Mouse (Mus musculus) intestine, postnatal 0 days (tissue): ENCODE results near the gene 5730522E02Rik. TPM values are rescaled to one million over a fixed set of nuclear protein-coding genes. Genes with fewer than 3 reads are reported as not detected.

Source experiments
- ATAC-seq: fragments of 200-750 bp; cut with Nextera tagmentation; 2 replicates; pipeline ENCODE4 v1.8.0; 2017; ENCODE audit warnings: mild to moderate bottlenecking, moderate TSS enrichment, moderate library complexity
- H3K27ac ChIP-seq: fragments of 300-500 bp; sonication (generic); 2 replicates; pipeline ENCODE4 v1.5.1; 2014; ENCODE audit warnings: mild to moderate bottlenecking, low read depth, low read length, moderate library complexity
- H3K27me3 ChIP-seq: fragments of 300-500 bp; sonication (generic); replicated peaks from 2 replicates; pipeline ENCODE4 v1.6.1; 2014; ENCODE audit warnings: low read length, mixed read lengths; ENCODE audit not compliant: control insufficient read depth, insufficient read depth
- H3K36me3 ChIP-seq: fragments of 300-500 bp; sonication (generic); 2 replicates; pipeline ENCODE4 v1.6.1; 2014; ENCODE audit warnings: mild to moderate bottlenecking, moderate library complexity; ENCODE audit not compliant: control insufficient read depth, insufficient read depth
- H3K4me1 ChIP-seq: fragments of 300-500 bp; sonication (generic); replicated peaks from 2 replicates; pipeline ENCODE4 v1.6.1; 2014; ENCODE audit warnings: antibody characterized with exemption, low read length, mixed read lengths; ENCODE audit not compliant: control insufficient read depth, insufficient read depth
- H3K4me2 ChIP-seq: fragments of 300-500 bp; sonication (generic); replicated peaks from 2 replicates; pipeline ENCODE4 v1.6.1; 2014; ENCODE audit warnings: low read depth, mild to moderate bottlenecking, moderate library complexity
- H3K4me3 ChIP-seq: fragments of 300-500 bp; sonication (generic); 2 replicates; pipeline ENCODE4 v1.5.1; 2014; ENCODE audit warnings: low read depth, low read length
- H3K9ac ChIP-seq: fragments of 300-500 bp; sonication (generic); 2 replicates; pipeline ENCODE4 v1.6.1; 2014; ENCODE audit warnings: mild to moderate bottlenecking, low read depth, low read length
- H3K9me3 ChIP-seq: fragments of 300-500 bp; sonication (generic); 2 replicates; pipeline ENCODE4 v1.6.1; 2016; ENCODE audit warnings: mixed run types; ENCODE audit not compliant: control insufficient read depth
- CTCF ChIP-seq: sonication (generic); IDR thresholded peaks from 2 replicates; pipeline ENCODE4 v1.5.1; 2016; ENCODE audit warnings: low read depth, mild to moderate bottlenecking, control low read depth, antibody characterized with exemption, moderate library complexity
- WGBS: fragments of 180-500 bp; shearing (Covaris S2); extraction: QIAGEN DNeasy Blood & Tissue Kit; methylation state at CpG from one replicate; pipeline ENCODE4 v1.1.7; 2014; 5-methylcytosine and 5-hydroxymethylcytosine counted together
- polyA plus RNA-seq: library from polyadenylated mRNA; unstranded; fragments of >200 nt; fragmentation: Nextera tagmentation; extraction: Ambion mirVana; gene quantifications from 2 replicates; pipeline ENCODE4 v1.2.1, GENCODE M21; 2015

Gene 5730522E02Rik
- polyA plus RNA-seq, 1 experiment from 2014 or later: 0.77 TPM

GRCm38 (mm10) chr11:25595303-25595702 is 615.3 kb downstream of the 5730522E02Rik start:
- no peaks in the 10 kb centered on the region for H3K36me3 ChIP-seq
- H3K4me3 ChIP-seq: no peak overlapping the region
- H3K9ac ChIP-seq: no peak overlapping the region
- H3K27me3 ChIP-seq: no peaks in the 10 kb centered on the region
- TF ChIP-seq CTCF: no peak
- no peak overlapping the region for H3K4me2 ChIP-seq
- no peaks in the 10 kb centered on the region for H3K9me3 ChIP-seq
- no peak overlapping the region for H3K27ac ChIP-seq
- ATAC-seq: no peak
- no peaks in the 10 kb centered on the region for H3K4me1 ChIP-seq
- 62% methylated on average over 6 of the region's 6 CpGs for WGBS

- H3K4me1 ChIP-seq: no peaks in the 10 kb centered on the region
- TF ChIP-seq CTCF: no peak
- no peak overlapping the region for H3K9ac ChIP-seq
- H3K9me3 ChIP-seq: no peaks in the 10 kb centered on the region
- WGBS: 79% methylated on average over 3 of the region's 3 CpGs
- no peak overlapping the region for H3K27ac ChIP-seq
- ATAC-seq: no peak
- H3K4me3 ChIP-seq: no peak overlapping the region
- no peaks in the 10 kb centered on the region for H3K27me3 ChIP-seq
- H3K4me2 ChIP-seq: no peak overlapping the region
- H3K36me3 ChIP-seq: no peaks in the 10 kb centered on the region
Observed at GRCm38 (mm10) chr11:25594780-25595179, 615.8 kb downstream of the 5730522E02Rik start.

GRCm38 (mm10) chr11:25592268-25592667 is 618.3 kb downstream of the 5730522E02Rik start:
- Histone ChIP-seq H3K4me1 (no peaks in the 10 kb centered on the region), H3K4me3 (no peak overlapping the region), H3K27me3 (no peaks in the 10 kb centered on the region), H3K27ac (no peak overlapping the region), H3K4me2 (no peak overlapping the region), H3K9me3 (no peaks in the 10 kb centered on the region), H3K36me3 (no peaks in the 10 kb centered on the region), H3K9ac (no peak overlapping the region)
- TF ChIP-seq CTCF: no peak
- no peak for ATAC-seq
- 25% methylated on average over 3 of the region's 3 CpGs for WGBS

- ATAC-seq: no peak
- Histone ChIP-seq H3K27ac (no peak overlapping the region), H3K4me1 (no peaks in the 10 kb centered on the region), H3K9ac (no peak overlapping the region), H3K36me3 (no peaks in the 10 kb centered on the region), H3K4me3 (no peak overlapping the region), H3K9me3 (no peaks in the 10 kb centered on the region), H3K4me2 (no peak overlapping the region), H3K27me3 (no peaks in the 10 kb centered on the region)
- no peak for TF ChIP-seq CTCF
- 51% methylated on average over 4 of the region's 4 CpGs for WGBS
Observed at GRCm38 (mm10) chr11:25590215-25590614, 620.3 kb downstream of the 5730522E02Rik start.

- 59% methylated on average over 1 of the region's 1 CpGs for WGBS
- Histone ChIP-seq H3K9ac (no peak overlapping the region), H3K4me3 (no peak overlapping the region), H3K9me3 (no peaks in the 10 kb centered on the region), H3K4me2 (no peak overlapping the region), H3K4me1 (no peaks in the 10 kb centered on the region), H3K36me3 (no peaks in the 10 kb centered on the region), H3K27ac (no peak overlapping the region), H3K27me3 (no peaks in the 10 kb centered on the region)
- TF ChIP-seq CTCF: peak; percentile 27
- ATAC-seq: no peak
Observed at GRCm38 (mm10) chr11:25589509-25589908, 621.1 kb downstream of the 5730522E02Rik start.

- TF ChIP-seq CTCF: no peak
- H3K4me2 ChIP-seq: no peak overlapping the region
- no peak overlapping the region for H3K4me3 ChIP-seq
- H3K27ac ChIP-seq: no peak overlapping the region
- H3K9ac ChIP-seq: no peak overlapping the region
- 95% methylated on average over 9 of the region's 9 CpGs for WGBS
- no peaks in the 10 kb centered on the region for H3K27me3 ChIP-seq
- no peaks in the 10 kb centered on the region for H3K4me1 ChIP-seq
- ATAC-seq: no peak
- no peaks in the 10 kb centered on the region for H3K9me3 ChIP-seq
- no peaks in the 10 kb centered on the region for H3K36me3 ChIP-seq
Observed at GRCm38 (mm10) chr11:25574129-25574465, 636.5 kb downstream of the 5730522E02Rik start.
